Mouse (Mus musculus): ENCODE results near the gene Tcl1b1. TPM values are rescaled to one million over a fixed set of nuclear protein-coding genes. Genes with fewer than 3 reads are reported as not detected.
"Not testable (repeated sequence)": the region's sequence is repeated elsewhere in the genome, so short reads cannot be mapped to it uniquely, and the experiment has no call there.

The Tcl1b1 gene
- total RNA-seq, 2 experiments from 2014 or later = not detected

- DNase-seq (ENCODE audit: low spot score in 2 of 2) = not testable (repeated sequence)
Observed at GRCm38 (mm10) chr12:105190743-105191142, 31.3 kb downstream of the Tcl1b1 start, which contains the start of gene Tcl1b3. Tcl1b3 (plus strand) TSS chr12:105191043.

- not testable (repeated sequence) for DNase-seq (ENCODE audit: low spot score in 2 of 2)
Observed at GRCm38 (mm10) chr12:105199684-105200497, 40.4 kb downstream of the Tcl1b1 start.

GRCm38 (mm10) chr12:105201657-105202056 lies 42.2 kb downstream of the Tcl1b1 start, which contains the start of gene Tcl1b4:
Tcl1b4 (plus strand) TSS chr12:105201957.
- DNase-seq (ENCODE audit: low spot score in 2 of 2) = not testable (repeated sequence)

GRCm38 (mm10) chr12:105207071-105207470 lies 47.6 kb downstream of the Tcl1b1 start:
- DNase-seq (ENCODE audit: low spot score in 2 of 2) = no peak

GRCm38 (mm10) chr12:105208441-105208840 lies 49.0 kb downstream of the Tcl1b1 start:
- no peak for DNase-seq (ENCODE audit: low spot score in 2 of 2)

- DNase-seq (ENCODE audit: low spot score in 2 of 2) = no peak
Observed at GRCm38 (mm10) chr12:105209231-105209630, 49.7 kb downstream of the Tcl1b1 start.

Other genes with a start within 250 kb of the Tcl1b1 start
- under 1 TPM; 0.73 to 0.80 TPM for gene Syne3, start 149.9 kb upstream of the Tcl1b1 start, total RNA-seq (2021)
- 10 to 100 TPM; 62.2 to 76.7 TPM for gene Glrx5, start 127.0 kb upstream of the Tcl1b1 start, total RNA-seq (2021)
- gene Tcl1b2, start 13.7 kb upstream of the Tcl1b1 start, total RNA-seq (2021) = not detected
- not detected for gene Tcl1b5, start 16.7 kb downstream of the Tcl1b1 start, total RNA-seq (2021)
- not detected for gene Tcl1b3, start 31.4 kb downstream of the Tcl1b1 start, total RNA-seq (2021)
- gene Tcl1b4, start 42.3 kb downstream of the Tcl1b1 start, total RNA-seq (2021) = not detected
- not detected for gene Tcl1, start 63.1 kb downstream of the Tcl1b1 start, total RNA-seq (2021)
- 10 to 100 TPM; 18.7 to 23.8 TPM for gene Tunar, start 174.2 kb downstream of the Tcl1b1 start, total RNA-seq (2021)